Mouse (Mus musculus): ENCODE measurements around the gene C130050O18Rik. TPM values are rescaled to one million over a fixed set of nuclear protein-coding genes. Genes with fewer than 3 reads are reported as not detected.

The C130050O18Rik gene
- 0.63 and 0.76 TPM in 2 replicates for polyA plus RNA-seq (2015; fragmentation: Nextera tagmentation; extraction: Ambion mirVana)

DNA sequence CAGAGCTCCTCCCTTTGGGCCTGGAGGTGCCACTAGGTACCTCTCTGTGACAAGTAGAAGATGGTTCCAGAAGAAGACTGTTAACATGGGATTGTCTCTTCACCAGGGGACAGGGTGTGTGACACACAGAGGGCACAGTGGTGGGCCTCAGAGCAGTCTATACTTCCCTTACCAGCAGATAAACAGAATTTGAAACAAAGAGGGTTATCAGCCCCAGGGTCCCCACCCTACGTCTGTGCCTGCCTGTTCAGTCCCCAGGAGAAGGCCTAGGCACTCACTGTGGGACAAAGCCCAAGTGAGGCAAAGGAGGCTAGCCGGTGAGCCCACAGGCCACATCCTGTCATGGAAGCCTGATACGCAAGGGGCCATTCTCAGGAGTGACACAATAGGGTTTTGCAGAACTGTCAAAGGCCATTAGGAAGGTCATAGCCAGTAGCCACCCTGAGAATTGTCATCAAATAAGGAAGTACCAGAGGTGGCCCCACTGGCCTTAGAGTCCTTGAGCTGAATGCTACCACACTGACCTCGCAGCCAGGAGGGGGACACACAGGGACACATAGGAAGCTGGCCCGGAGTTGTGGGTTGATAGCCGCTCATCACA is at the start of gene C130050O18Rik:
Gene C130050O18Rik (plus strand): TSS at position 480 of the 601 bp plus-strand sequence.
- H3K4me1 ChIP-seq (replicated peaks), result peaks cover 29% of the 10 kb centered on the region
- H3K27ac ChIP-seq, result peak within 1 kb of the TSS; percentile 32; the same call in 1 of the 2 replicates
- H3K9me3 ChIP-seq (replicated peaks), result no peaks in the 10 kb centered on the region
- no peaks in the 10 kb centered on the region for H3K36me3 ChIP-seq
- H3K9ac ChIP-seq, result no peak within 1 kb of the TSS
- no peak within 1 kb of the TSS for H3K4me2 ChIP-seq
- no peak for ATAC-seq (replicated peaks; ENCODE audit: insufficient number of reproducible peaks, insufficient read depth, low FRiP score, low read depth)
- H3K4me3 ChIP-seq, result no peak within 1 kb of the TSS
- H3K27me3 ChIP-seq, result no peaks in the 10 kb centered on the region
- 77% methylated on average over 6 of the region's 6 CpGs for WGBS

GRCm38 (mm10) chr5:139358653-139359052 is 46.4 kb upstream of the C130050O18Rik start:
- no peak overlapping the region for H3K4me2 ChIP-seq
- H3K9me3 ChIP-seq (replicated peaks), result no peaks in the 10 kb centered on the region
- H3K27ac ChIP-seq, result no peak overlapping the region
- peaks cover 18% of the 10 kb centered on the region for H3K27me3 ChIP-seq
- H3K4me1 ChIP-seq (replicated peaks), result peaks cover 11% of the 10 kb centered on the region
- no peak overlapping the region for H3K9ac ChIP-seq
- no peaks in the 10 kb centered on the region for H3K36me3 ChIP-seq
- H3K4me3 ChIP-seq, result no peak overlapping the region
- WGBS, result 53% methylated on average over 2 of the region's 2 CpGs
- ATAC-seq (replicated peaks; ENCODE audit: insufficient number of reproducible peaks, insufficient read depth, low FRiP score, low read depth), result no peak

DNA sequence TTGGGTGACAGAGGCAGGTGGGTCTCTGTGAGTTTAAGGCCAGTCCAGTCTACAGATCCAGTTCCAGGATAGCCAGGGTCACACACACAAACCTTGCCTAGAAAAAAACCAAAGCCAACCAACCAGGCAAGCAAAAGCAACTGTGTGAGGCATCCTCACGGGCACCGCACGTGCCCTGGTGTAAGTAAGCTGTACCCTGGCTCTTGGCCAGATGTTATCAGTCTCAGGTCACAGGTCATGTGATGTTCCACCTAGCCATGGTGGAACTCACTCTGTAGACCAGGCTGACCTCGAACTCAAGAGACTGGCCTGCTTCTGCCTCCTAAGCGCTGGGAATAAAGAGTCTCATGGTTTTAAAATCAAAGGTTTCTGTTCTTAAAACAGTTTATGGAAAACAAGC is 45.8 kb upstream of the C130050O18Rik start:
- H3K9me3 ChIP-seq (replicated peaks), result no peaks in the 10 kb centered on the region
- no peak overlapping the region for H3K9ac ChIP-seq
- no peak overlapping the region for H3K4me2 ChIP-seq
- no peak overlapping the region for H3K27ac ChIP-seq
- peaks cover 13% of the 10 kb centered on the region for H3K4me1 ChIP-seq (replicated peaks)
- no peaks in the 10 kb centered on the region for H3K36me3 ChIP-seq
- no peak overlapping the region for H3K4me3 ChIP-seq
- 86% methylated on average over 5 of the region's 5 CpGs for WGBS
- peaks cover 13% of the 10 kb centered on the region for H3K27me3 ChIP-seq
- ATAC-seq (replicated peaks; ENCODE audit: insufficient number of reproducible peaks, insufficient read depth, low FRiP score, low read depth), result no peak

DNA sequence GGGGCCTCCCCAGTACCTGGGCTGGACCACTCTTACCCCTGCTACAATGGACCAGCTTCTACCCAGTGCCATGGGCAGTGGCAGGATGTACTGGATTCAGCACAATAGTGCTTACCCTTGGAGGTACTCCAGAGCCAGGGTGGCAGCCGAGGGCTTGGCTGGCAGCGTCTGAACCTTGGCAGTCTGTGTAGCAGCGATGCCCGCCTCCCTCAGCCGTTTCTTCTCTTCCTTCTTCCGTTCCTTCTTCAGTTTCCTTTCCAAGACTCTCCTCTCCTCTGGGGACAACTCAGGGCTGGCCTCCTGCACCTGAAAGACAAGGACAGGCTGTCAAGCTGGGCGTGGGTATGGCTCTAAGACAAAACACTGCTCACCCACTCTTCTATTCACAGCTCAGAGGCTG is 41.2 kb upstream of the C130050O18Rik start:
- Histone ChIP-seq H3K27me3 (no peaks in the 10 kb centered on the region), H3K4me3 (no peak overlapping the region)
- 66% methylated on average over 7 of the region's 7 CpGs for WGBS

DNA sequence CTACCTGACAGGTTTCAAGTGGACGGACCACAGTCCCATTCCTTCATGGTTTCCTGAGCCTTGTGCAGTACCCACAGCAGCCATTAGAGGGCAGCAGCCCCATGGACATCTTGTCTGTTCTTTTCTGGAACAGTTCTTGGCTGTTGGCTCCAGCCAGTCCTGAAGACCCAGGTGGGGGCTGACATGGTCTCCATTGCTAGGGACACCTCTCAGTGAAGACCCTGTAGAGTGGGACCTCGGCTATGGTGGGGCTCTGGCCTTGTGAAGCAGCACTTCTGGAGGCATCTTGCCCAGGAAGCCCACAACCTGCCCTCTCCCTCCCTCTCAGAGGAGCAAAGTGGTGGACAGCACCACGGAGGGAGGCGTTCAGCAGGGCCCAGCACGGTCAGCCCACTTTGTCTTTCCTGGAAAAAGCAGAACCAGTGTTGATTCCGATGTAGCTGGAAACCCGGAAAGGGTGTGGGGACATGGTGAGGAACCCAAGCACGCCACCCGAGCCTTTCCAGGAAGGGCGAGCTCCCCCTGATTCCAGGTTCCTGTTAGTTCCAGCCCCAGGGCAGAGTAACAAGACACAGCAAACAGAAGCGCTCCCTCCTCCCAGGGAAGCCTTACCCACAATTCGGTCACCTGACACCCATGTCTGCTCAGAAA is 40.7 kb upstream of the C130050O18Rik start:
- 34% methylated on average over 12 of the region's 12 CpGs for WGBS
- Histone ChIP-seq H3K27ac (peak overlapping the region; percentile 45; the same call in 1 of the 2 replicates), H3K27me3 (no peaks in the 10 kb centered on the region), H3K9ac (no peak overlapping the region), H3K4me2 (0 out of 2 replicates have a peak overlapping the region, but pooled peaks have one; percentile 18), H3K9me3 (replicated peaks) (no peaks in the 10 kb centered on the region), H3K4me1 (replicated peaks) (peaks cover 14% of the 10 kb centered on the region), H3K4me3 (no peak overlapping the region), H3K36me3 (no peaks in the 10 kb centered on the region)
- peak; percentile 56 for ATAC-seq (replicated peaks; ENCODE audit: insufficient number of reproducible peaks, insufficient read depth, low FRiP score, low read depth)

More for the DNA sequence above, 41.2 kb upstream of the C130050O18Rik start:
- no peak overlapping the region for H3K27ac ChIP-seq
- no peaks in the 10 kb centered on the region for H3K9me3 ChIP-seq (replicated peaks)
- no peak overlapping the region for H3K9ac ChIP-seq
- 0 out of 2 replicates have a peak, but pooled peaks have one; percentile 1 for ATAC-seq (replicated peaks; ENCODE audit: insufficient number of reproducible peaks, insufficient read depth, low FRiP score, low read depth)
- no peak overlapping the region for H3K4me2 ChIP-seq
- H3K36me3 ChIP-seq, result no peaks in the 10 kb centered on the region
- peaks cover 14% of the 10 kb centered on the region for H3K4me1 ChIP-seq (replicated peaks)

DNA sequence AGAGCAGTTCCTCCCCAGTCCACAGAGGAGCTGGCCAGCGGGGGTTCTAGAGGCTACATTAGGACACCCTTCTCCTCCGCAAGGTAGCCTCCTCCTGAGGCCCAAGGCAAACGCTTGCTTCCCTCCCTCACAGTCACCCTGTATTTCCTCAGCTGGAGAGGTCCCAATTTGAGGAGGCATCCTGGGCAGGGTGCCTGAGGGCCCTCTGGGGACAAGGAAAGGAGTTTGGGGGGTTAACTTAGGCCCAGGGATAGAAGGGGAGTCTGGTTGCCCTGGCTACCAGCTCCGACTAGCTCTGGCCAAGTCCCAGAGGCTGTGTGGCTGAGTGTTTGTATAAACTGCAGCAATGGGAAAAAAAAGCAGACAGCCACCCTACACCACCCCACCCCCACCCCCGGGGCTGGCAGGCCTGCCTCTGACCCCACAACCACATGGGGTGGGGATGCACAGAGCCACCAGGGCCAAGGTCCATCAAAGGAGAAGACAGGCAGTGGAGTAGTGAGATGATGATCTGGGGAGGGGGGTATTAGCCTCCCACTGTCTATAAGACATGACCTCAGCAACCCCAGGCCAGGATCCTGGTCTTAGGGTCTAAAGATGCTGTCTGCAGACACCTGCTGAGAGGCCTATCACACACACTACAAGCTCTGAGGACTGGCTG is 40.0 kb upstream of the C130050O18Rik start:
- 31% methylated on average over 5 of the region's 5 CpGs for WGBS
- H3K9ac ChIP-seq, result no peak overlapping the region

GRCm38 (mm10) chr5:139365827-139366226 is 39.3 kb upstream of the C130050O18Rik start:
- no peak overlapping the region for H3K27ac ChIP-seq
- peaks cover 20% of the 10 kb centered on the region for H3K4me1 ChIP-seq (replicated peaks)
- no peak for ATAC-seq (replicated peaks; ENCODE audit: insufficient number of reproducible peaks, insufficient read depth, low FRiP score, low read depth)
- no peak overlapping the region for H3K9ac ChIP-seq
- WGBS, result 59% methylated on average over 1 of the region's 1 CpGs
- H3K27me3 ChIP-seq, result no peaks in the 10 kb centered on the region
- H3K36me3 ChIP-seq, result no peaks in the 10 kb centered on the region
- no peak overlapping the region for H3K4me3 ChIP-seq
- no peaks in the 10 kb centered on the region for H3K9me3 ChIP-seq (replicated peaks)
- no peak overlapping the region for H3K4me2 ChIP-seq

More for the DNA sequence above, 40.0 kb upstream of the C130050O18Rik start:
- ATAC-seq (replicated peaks; ENCODE audit: insufficient number of reproducible peaks, insufficient read depth, low FRiP score, low read depth), result no peak
- H3K36me3 ChIP-seq, result no peaks in the 10 kb centered on the region
- peak overlapping the region; percentile 45; the same call in 1 of the 2 replicates for H3K27ac ChIP-seq
- H3K4me1 ChIP-seq (replicated peaks), result peaks cover 14% of the 10 kb centered on the region
- H3K4me3 ChIP-seq, result no peak overlapping the region
- no peaks in the 10 kb centered on the region for H3K27me3 ChIP-seq
- no peak overlapping the region for H3K4me2 ChIP-seq
- H3K9me3 ChIP-seq (replicated peaks), result no peaks in the 10 kb centered on the region

DNA sequence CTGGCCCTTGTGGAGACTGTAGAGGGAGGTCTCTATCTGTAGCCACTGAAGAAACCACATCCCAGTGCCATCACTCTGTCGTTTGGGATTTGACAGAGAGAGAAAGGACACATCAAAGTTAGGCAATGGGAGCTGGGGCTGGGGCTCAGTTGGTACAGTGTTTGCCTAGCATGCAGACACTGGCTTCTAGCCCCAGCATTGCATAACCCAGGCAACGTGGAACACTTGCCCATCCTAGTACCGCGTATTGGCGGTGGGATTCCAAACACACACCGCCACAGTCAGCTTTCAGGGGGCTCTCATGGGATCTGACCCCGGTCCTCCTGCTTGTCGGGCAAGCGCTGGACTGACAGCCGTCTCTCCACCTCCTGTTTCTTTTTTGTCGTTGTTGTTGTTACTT is 38.6 kb upstream of the C130050O18Rik start:
- no peak for ATAC-seq (replicated peaks; ENCODE audit: insufficient number of reproducible peaks, insufficient read depth, low FRiP score, low read depth)
- Histone ChIP-seq H3K4me2 (no peak overlapping the region), H3K4me3 (no peak overlapping the region), H3K9me3 (replicated peaks) (no peaks in the 10 kb centered on the region), H3K27ac (no peak overlapping the region), H3K9ac (no peak overlapping the region), H3K36me3 (no peaks in the 10 kb centered on the region), H3K27me3 (no peaks in the 10 kb centered on the region), H3K4me1 (replicated peaks) (peaks cover 26% of the 10 kb centered on the region)
- 74% methylated on average over 11 of the region's 11 CpGs for WGBS

DNA sequence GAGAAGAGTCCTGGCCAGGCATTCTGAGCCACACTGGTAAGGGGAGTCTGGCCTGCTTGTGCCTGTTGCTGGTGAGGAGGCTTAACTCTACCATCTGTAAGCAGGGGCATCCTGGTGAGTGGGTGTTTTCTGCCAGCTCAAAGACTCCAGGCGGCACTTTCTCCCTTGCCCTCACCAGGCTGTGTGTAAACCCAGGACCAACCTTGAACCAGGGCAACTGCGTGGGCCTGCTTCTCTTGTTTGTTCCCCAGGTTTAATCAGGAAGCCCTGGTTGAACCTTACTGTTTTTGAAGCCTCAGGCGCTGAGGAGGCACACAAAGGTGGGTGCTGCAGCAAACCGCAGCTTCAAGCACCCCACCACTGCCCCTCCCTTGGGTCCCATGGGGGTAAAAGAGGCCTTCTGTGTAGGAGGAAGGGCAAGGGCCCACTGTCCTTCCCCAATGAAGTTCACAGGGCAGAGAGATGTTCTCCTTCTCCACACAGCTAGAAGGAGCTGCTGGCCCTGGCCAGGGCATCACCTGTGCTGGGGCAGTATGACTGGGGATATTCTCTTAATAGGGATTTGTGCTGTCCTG is 37.1 kb upstream of the C130050O18Rik start:
- H3K9ac ChIP-seq, result no peak overlapping the region
- 88% methylated on average over 4 of the region's 4 CpGs for WGBS
- H3K4me2 ChIP-seq, result no peak overlapping the region
- no peak overlapping the region for H3K4me3 ChIP-seq
- no peaks in the 10 kb centered on the region for H3K9me3 ChIP-seq (replicated peaks)
- no peak for ATAC-seq (replicated peaks; ENCODE audit: insufficient number of reproducible peaks, insufficient read depth, low FRiP score, low read depth)
- H3K27ac ChIP-seq, result no peak overlapping the region
- peaks cover 38% of the 10 kb centered on the region for H3K4me1 ChIP-seq (replicated peaks)
- no peaks in the 10 kb centered on the region for H3K36me3 ChIP-seq
- H3K27me3 ChIP-seq, result no peaks in the 10 kb centered on the region

DNA sequence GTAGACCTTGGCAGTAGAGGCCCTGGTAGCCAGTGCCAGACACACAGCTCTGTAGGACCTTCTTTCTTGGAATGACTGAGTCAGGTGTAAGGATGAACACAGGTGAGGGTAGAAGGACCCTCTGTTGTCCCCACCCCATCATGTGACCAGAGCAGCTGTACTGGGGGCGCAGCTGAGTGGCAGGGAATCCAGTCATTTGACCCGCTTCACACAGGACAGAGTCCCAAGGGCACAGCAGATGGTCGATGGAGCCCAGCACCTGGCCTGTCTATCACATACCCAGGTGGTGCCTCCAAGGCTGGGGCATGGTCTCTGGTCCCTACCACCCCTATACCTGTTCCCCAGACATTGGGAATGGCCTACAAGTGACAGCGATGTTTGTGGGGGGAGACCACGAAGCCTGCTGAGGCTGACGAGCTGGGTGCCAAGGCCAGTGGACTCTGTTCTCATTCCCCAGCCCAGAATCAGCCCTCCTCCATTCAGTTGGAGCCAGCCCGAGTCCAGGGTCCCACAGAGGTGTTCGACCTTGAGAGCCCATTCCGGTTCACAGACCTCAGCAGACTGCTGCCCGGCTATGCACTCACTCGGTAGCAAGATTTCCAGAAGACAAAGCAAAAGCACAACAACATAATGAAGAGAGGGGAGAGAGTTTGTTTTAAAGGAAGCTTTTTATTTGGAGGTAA is 36.3 kb upstream of the C130050O18Rik start:
- peaks cover 42% of the 10 kb centered on the region for H3K4me1 ChIP-seq (replicated peaks)
- H3K36me3 ChIP-seq, result no peaks in the 10 kb centered on the region
- no peak overlapping the region for H3K4me3 ChIP-seq
- no peak for ATAC-seq (replicated peaks; ENCODE audit: insufficient number of reproducible peaks, insufficient read depth, low FRiP score, low read depth)
- 84% methylated on average over 11 of the region's 11 CpGs for WGBS
- no peaks in the 10 kb centered on the region for H3K27me3 ChIP-seq
- no peak overlapping the region for H3K27ac ChIP-seq
- no peak overlapping the region for H3K4me2 ChIP-seq
- H3K9ac ChIP-seq, result no peak overlapping the region
- no peaks in the 10 kb centered on the region for H3K9me3 ChIP-seq (replicated peaks)

DNA sequence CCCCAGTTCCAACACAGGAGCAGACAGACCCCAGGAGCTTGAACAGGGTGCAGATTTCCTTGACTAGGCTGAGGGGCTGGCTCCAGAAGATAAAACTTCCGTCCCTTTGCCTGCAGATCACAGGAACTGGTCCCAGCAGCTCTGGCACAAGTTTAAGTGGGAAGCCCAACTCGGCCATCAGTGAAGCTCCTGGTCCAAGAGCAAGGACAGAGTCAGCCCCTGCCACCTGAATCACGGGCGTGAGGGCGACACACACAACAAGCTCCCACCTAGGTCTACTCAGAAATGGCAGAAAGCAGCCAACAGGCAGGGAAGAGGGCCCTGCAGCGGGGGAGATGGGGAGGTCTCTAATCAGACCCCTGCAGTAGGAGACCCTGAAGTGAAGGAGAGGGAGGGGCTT is 34.7 kb upstream of the C130050O18Rik start:
- no peak overlapping the region for H3K27ac ChIP-seq
- H3K27me3 ChIP-seq, result no peaks in the 10 kb centered on the region
- no peaks in the 10 kb centered on the region for H3K36me3 ChIP-seq
- WGBS, result 60% methylated on average over 6 of the region's 6 CpGs
- ATAC-seq (replicated peaks; ENCODE audit: insufficient number of reproducible peaks, insufficient read depth, low FRiP score, low read depth), result no peak
- H3K4me2 ChIP-seq, result peak overlapping the region; percentile 89; the same call in 1 of the 2 replicates
- H3K4me3 ChIP-seq, result no peak overlapping the region; the same call in 1 of the 2 replicates
- H3K4me1 ChIP-seq (replicated peaks), result peaks cover 28% of the 10 kb centered on the region
- 0 out of 2 replicates have a peak overlapping the region, but pooled peaks have one; percentile 37 for H3K9ac ChIP-seq
- H3K9me3 ChIP-seq (replicated peaks), result no peaks in the 10 kb centered on the region

Data from heart, embryonic 15.5 days (tissue).